Mouse (Mus musculus) liver, embryonic 12.5 days (tissue): ENCODE data around the gene Adamts9. TPM values are rescaled to one million over a fixed set of nuclear protein-coding genes. Genes with fewer than 3 reads are reported as not detected.

Source experiments
- ATAC-seq: fragments of 200-750 bp; cut with Nextera tagmentation; 2 replicates; pipeline ENCODE4 v1.8.0; 2017; ENCODE audit warnings: moderate number of reproducible peaks, mild to moderate bottlenecking, moderate library complexity
- H3K27ac ChIP-seq: fragments of 300-500 bp; sonication (generic); 2 replicates; pipeline ENCODE4 v1.5.1; 2016; ENCODE audit warnings: mild to moderate bottlenecking
- H3K27me3 ChIP-seq: fragments of 300-500 bp; sonication (generic); replicated peaks from 2 replicates; pipeline ENCODE4 v1.6.1; 2016; ENCODE audit warnings: mild to moderate bottlenecking, moderate library complexity
- H3K36me3 ChIP-seq: fragments of 300-500 bp; sonication (generic); 2 replicates; pipeline ENCODE4 v1.6.1; 2016; ENCODE audit warnings: mild to moderate bottlenecking, moderate library complexity
- H3K4me1 ChIP-seq: fragments of 300-500 bp; sonication (generic); 2 replicates; pipeline ENCODE4 v1.6.1; 2016
- H3K4me2 ChIP-seq: fragments of 300-500 bp; sonication (generic); 2 replicates; pipeline ENCODE4 v1.6.1; 2016; ENCODE audit warnings: mild to moderate bottlenecking, moderate library complexity
- H3K4me3 ChIP-seq: fragments of 300-500 bp; sonication (generic); 2 replicates; pipeline ENCODE4 v1.5.1; 2016; ENCODE audit warnings: mild to moderate bottlenecking, moderate library complexity
- H3K9ac ChIP-seq: fragments of 300-500 bp; sonication (generic); 2 replicates; pipeline ENCODE4 v1.6.1; 2016; ENCODE audit warnings: mild to moderate bottlenecking, moderate library complexity
- H3K9me3 ChIP-seq: fragments of 300-500 bp; sonication (generic); replicated peaks from 2 replicates; pipeline ENCODE4 v1.6.1; 2016; ENCODE audit warnings: mild to moderate bottlenecking, moderate library complexity
- WGBS: fragments of 180-500 bp; shearing (Covaris S2); methylation state at CpG from one replicate; pipeline ENCODE4 v1.1.7; 2016; ENCODE audit not compliant: insufficient replicate concordance; 5-methylcytosine and 5-hydroxymethylcytosine counted together
- polyA plus RNA-seq: library from polyadenylated mRNA; unstranded; fragments of >200 nt; fragmentation: Nextera tagmentation; extraction: Ambion mirVana; gene quantifications from 2 replicates; pipeline ENCODE4 v1.2.1, GENCODE M21; 2016

Gene Adamts9
- polyA plus RNA-seq, 1 experiment from 2014 or later, result 2.0 TPM

- 61% methylated on average over 5 of the region's 5 CpGs for WGBS
- Histone ChIP-seq H3K4me2 (no peak overlapping the region), H3K4me3 (no peak overlapping the region), H3K36me3 (0 out of 2 replicates have a peak, but pooled peaks cover 2% of the 10 kb centered on the region), H3K27ac (no peak overlapping the region), H3K4me1 (no peaks in the 10 kb centered on the region), H3K27me3 (no peaks in the 10 kb centered on the region; the same call in 1 of the 2 replicates), H3K9me3 (no peaks in the 10 kb centered on the region), H3K9ac (no peak overlapping the region)
- no peak for ATAC-seq
Observed at GRCm38 (mm10) chr6:92850250-92850649, 93.0 kb downstream of the Adamts9 start.

GRCm38 (mm10) chr6:92849208-92849607 is 94.1 kb downstream of the Adamts9 start:
- no peaks in the 10 kb centered on the region for H3K9me3 ChIP-seq
- H3K4me3 ChIP-seq, result no peak overlapping the region
- ATAC-seq, result no peak
- no peaks in the 10 kb centered on the region for H3K4me1 ChIP-seq
- no peaks in the 10 kb centered on the region; the same call in 1 of the 2 replicates for H3K27me3 ChIP-seq
- H3K9ac ChIP-seq, result no peak overlapping the region
- 0 out of 2 replicates have a peak, but pooled peaks cover 2% of the 10 kb centered on the region for H3K36me3 ChIP-seq
- H3K4me2 ChIP-seq, result no peak overlapping the region
- no peak overlapping the region for H3K27ac ChIP-seq
- WGBS, result 78% methylated on average over 9 of the region's 9 CpGs

GRCm38 (mm10) chr6:92846614-92847013 is 96.7 kb downstream of the Adamts9 start:
- Histone ChIP-seq H3K9ac (no peak overlapping the region), H3K4me3 (no peak overlapping the region), H3K4me1 (no peaks in the 10 kb centered on the region), H3K27me3 (no peaks in the 10 kb centered on the region), H3K4me2 (no peak overlapping the region), H3K27ac (no peak overlapping the region), H3K36me3 (0 out of 2 replicates have a peak, but pooled peaks cover 2% of the 10 kb centered on the region), H3K9me3 (no peaks in the 10 kb centered on the region)
- 52% methylated on average over 4 of the region's 4 CpGs for WGBS
- ATAC-seq, result no peak

- Histone ChIP-seq H3K27me3 (no peaks in the 10 kb centered on the region), H3K4me1 (no peaks in the 10 kb centered on the region), H3K4me2 (no peak overlapping the region), H3K9me3 (no peaks in the 10 kb centered on the region), H3K27ac (no peak overlapping the region), H3K4me3 (no peak overlapping the region), H3K9ac (no peak overlapping the region), H3K36me3 (0 out of 2 replicates have a peak, but pooled peaks cover 2% of the 10 kb centered on the region)
- no peak for ATAC-seq
- 73% methylated on average over 8 of the region's 8 CpGs for WGBS
Observed at GRCm38 (mm10) chr6:92845898-92846297, 97.4 kb downstream of the Adamts9 start.

GRCm38 (mm10) chr6:92843474-92843873 is 99.8 kb downstream of the Adamts9 start:
- WGBS, result 67% methylated on average over 2 of the region's 2 CpGs
- Histone ChIP-seq H3K36me3 (no peaks in the 10 kb centered on the region), H3K4me2 (no peak overlapping the region)

GRCm38 (mm10) chr6:92842000-92842399 is 101.3 kb downstream of the Adamts9 start:
- H3K4me3 ChIP-seq, result no peak overlapping the region
- H3K27me3 ChIP-seq, result no peaks in the 10 kb centered on the region
- H3K9me3 ChIP-seq, result no peaks in the 10 kb centered on the region
- H3K27ac ChIP-seq, result no peak overlapping the region
- H3K4me1 ChIP-seq, result no peaks in the 10 kb centered on the region
- no peak overlapping the region for H3K9ac ChIP-seq
- ATAC-seq, result no peak
- H3K4me2 ChIP-seq, result no peak overlapping the region
- 51% methylated on average over 2 of the region's 2 CpGs for WGBS
- no peaks in the 10 kb centered on the region for H3K36me3 ChIP-seq

More at GRCm38 (mm10) chr6:92843474-92843873, 99.8 kb downstream of the Adamts9 start:
- ATAC-seq, result no peak
- no peaks in the 10 kb centered on the region for H3K4me1 ChIP-seq
- H3K27ac ChIP-seq, result no peak overlapping the region
- H3K27me3 ChIP-seq, result no peaks in the 10 kb centered on the region
- no peak overlapping the region for H3K4me3 ChIP-seq
- no peaks in the 10 kb centered on the region for H3K9me3 ChIP-seq
- H3K9ac ChIP-seq, result no peak overlapping the region

- ATAC-seq, result no peak
- 74% methylated on average over 2 of the region's 2 CpGs for WGBS
Observed at GRCm38 (mm10) chr6:92831106-92831505, 112.2 kb downstream of the Adamts9 start.

GRCm38 (mm10) chr6:92829148-92829547 is 114.1 kb downstream of the Adamts9 start:
- H3K9me3 ChIP-seq, result no peaks in the 10 kb centered on the region
- no peaks in the 10 kb centered on the region for H3K36me3 ChIP-seq
- no peak overlapping the region for H3K27ac ChIP-seq
- no peak overlapping the region for H3K9ac ChIP-seq
- H3K27me3 ChIP-seq, result no peaks in the 10 kb centered on the region
- no peak overlapping the region for H3K4me3 ChIP-seq
- H3K4me1 ChIP-seq, result no peaks in the 10 kb centered on the region
- no peak overlapping the region for H3K4me2 ChIP-seq
- ATAC-seq, result no peak
- 73% methylated on average over 2 of the region's 2 CpGs for WGBS

More at GRCm38 (mm10) chr6:92831106-92831505, 112.2 kb downstream of the Adamts9 start:
- H3K36me3 ChIP-seq, result no peaks in the 10 kb centered on the region
- no peak overlapping the region for H3K9ac ChIP-seq
- H3K27ac ChIP-seq, result no peak overlapping the region
- H3K9me3 ChIP-seq, result no peaks in the 10 kb centered on the region
- no peaks in the 10 kb centered on the region for H3K4me1 ChIP-seq
- no peaks in the 10 kb centered on the region for H3K27me3 ChIP-seq
- no peak overlapping the region for H3K4me3 ChIP-seq
- no peak overlapping the region for H3K4me2 ChIP-seq

GRCm38 (mm10) chr6:92827360-92827759 is 115.9 kb downstream of the Adamts9 start:
- Histone ChIP-seq H3K36me3 (no peaks in the 10 kb centered on the region), H3K27ac (no peak overlapping the region), H3K9me3 (no peaks in the 10 kb centered on the region), H3K9ac (no peak overlapping the region), H3K4me1 (no peaks in the 10 kb centered on the region), H3K4me3 (no peak overlapping the region), H3K27me3 (no peaks in the 10 kb centered on the region), H3K4me2 (no peak overlapping the region)
- 49% methylated on average over 5 of the region's 5 CpGs for WGBS
- ATAC-seq, result no peak

- ATAC-seq, result no peak
- no peaks in the 10 kb centered on the region for H3K27me3 ChIP-seq
- H3K27ac ChIP-seq, result no peak overlapping the region
- no peak overlapping the region for H3K4me3 ChIP-seq
- no peaks in the 10 kb centered on the region for H3K9me3 ChIP-seq
- no peak overlapping the region for H3K4me2 ChIP-seq
- no peaks in the 10 kb centered on the region for H3K4me1 ChIP-seq
- no peak overlapping the region for H3K9ac ChIP-seq
- no peaks in the 10 kb centered on the region for H3K36me3 ChIP-seq
- 44% methylated on average over 5 of the region's 5 CpGs for WGBS
Observed at GRCm38 (mm10) chr6:92826561-92826960, 116.7 kb downstream of the Adamts9 start.

GRCm38 (mm10) chr6:92823991-92824390 is 119.3 kb downstream of the Adamts9 start:
- H3K9ac ChIP-seq, result no peak overlapping the region
- H3K4me2 ChIP-seq, result no peak overlapping the region
- H3K9me3 ChIP-seq, result no peaks in the 10 kb centered on the region
- no peak for ATAC-seq
- no peak overlapping the region for H3K27ac ChIP-seq
- 69% methylated on average over 7 of the region's 7 CpGs for WGBS
- no peaks in the 10 kb centered on the region for H3K36me3 ChIP-seq
- no peak overlapping the region for H3K4me3 ChIP-seq
- no peaks in the 10 kb centered on the region for H3K27me3 ChIP-seq
- H3K4me1 ChIP-seq, result no peaks in the 10 kb centered on the region

GRCm38 (mm10) chr6:92822006-92822405 is 121.3 kb downstream of the Adamts9 start:
- Histone ChIP-seq H3K36me3 (no peaks in the 10 kb centered on the region), H3K4me3 (no peak overlapping the region), H3K27ac (no peak overlapping the region), H3K9me3 (no peaks in the 10 kb centered on the region), H3K4me1 (no peaks in the 10 kb centered on the region), H3K27me3 (no peaks in the 10 kb centered on the region), H3K9ac (no peak overlapping the region), H3K4me2 (no peak overlapping the region)
- no peak for ATAC-seq
- WGBS, result 59% methylated on average over 6 of the region's 6 CpGs

- ATAC-seq, result no peak
- H3K4me3 ChIP-seq, result no peak overlapping the region
- no peak overlapping the region for H3K4me2 ChIP-seq
- H3K9me3 ChIP-seq, result no peaks in the 10 kb centered on the region
- WGBS, result 59% methylated on average over 5 of the region's 5 CpGs
- H3K36me3 ChIP-seq, result no peaks in the 10 kb centered on the region
- H3K4me1 ChIP-seq, result no peaks in the 10 kb centered on the region
- H3K27ac ChIP-seq, result no peak overlapping the region
- H3K9ac ChIP-seq, result no peak overlapping the region
- no peaks in the 10 kb centered on the region for H3K27me3 ChIP-seq
Observed at GRCm38 (mm10) chr6:92821606-92822005, 121.7 kb downstream of the Adamts9 start.
